Mouse (Mus musculus) monocyte, adult 5-6 weeks (primary cell): ENCODE data around the gene Camk2n1. TPM values are rescaled to one million over a fixed set of nuclear protein-coding genes. Genes with fewer than 3 reads are reported as not detected.
A peak's percentile ranks its signal among the peaks of the same experiment; 100 is the strongest.
"Not testable (repeated sequence)": the region's sequence is repeated elsewhere in the genome, so short reads cannot be mapped to it uniquely, and the experiment has no call there.

Source experiments
- ATAC-seq: fragments of 153-309, 156-312 bp; replicated peaks from 2 replicates; pipeline ENCODE4 v1.8.0; 2017; ENCODE audit warnings: mild to moderate bottlenecking; ENCODE audit not compliant: low TSS enrichment, insufficient number of reproducible peaks, severe bottlenecking, poor library complexity, low FRiP score
- total RNA-seq: library from RNA; stranded (forward); fragments of 200-1000, 200-491, 200-594 nt; gene quantifications from 3 replicates; pipeline ENCODE4 v1.2.3, GENCODE M21; 2017

Gene Camk2n1
- total RNA-seq: 10.8 to 19.2 TPM (median 11.3 TPM) in 3 replicates

- ATAC-seq: no peak
Measured at GRCm38 (mm10) chr4:138453753-138454570, at the start of gene Camk2n1. Gene Camk2n1, plus strand, starts transcription at chr4:138454314.

DNA sequence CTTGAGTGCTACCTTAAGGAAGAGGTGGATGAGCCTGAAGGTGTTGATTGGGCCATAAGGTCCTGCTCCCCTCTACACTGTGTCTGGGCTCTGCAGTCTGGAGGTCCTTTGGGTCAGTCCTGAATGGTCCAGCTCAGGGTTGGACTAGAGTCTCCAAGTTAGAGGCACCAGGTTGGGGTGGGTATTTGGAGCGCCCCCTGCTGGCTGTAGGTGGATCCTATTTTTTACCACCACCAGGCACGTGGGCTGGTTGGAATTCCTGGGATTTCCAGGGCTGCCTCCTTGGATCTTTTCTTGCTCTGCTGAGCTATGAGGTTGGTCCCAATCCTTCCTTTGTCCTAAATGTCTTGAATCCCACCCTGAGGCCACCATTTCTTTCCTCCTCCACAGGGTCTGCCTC lies 49.3 kb upstream of the Camk2n1 start:
- peak; percentile 53; the same call in 1 of the 2 replicates for ATAC-seq

DNA sequence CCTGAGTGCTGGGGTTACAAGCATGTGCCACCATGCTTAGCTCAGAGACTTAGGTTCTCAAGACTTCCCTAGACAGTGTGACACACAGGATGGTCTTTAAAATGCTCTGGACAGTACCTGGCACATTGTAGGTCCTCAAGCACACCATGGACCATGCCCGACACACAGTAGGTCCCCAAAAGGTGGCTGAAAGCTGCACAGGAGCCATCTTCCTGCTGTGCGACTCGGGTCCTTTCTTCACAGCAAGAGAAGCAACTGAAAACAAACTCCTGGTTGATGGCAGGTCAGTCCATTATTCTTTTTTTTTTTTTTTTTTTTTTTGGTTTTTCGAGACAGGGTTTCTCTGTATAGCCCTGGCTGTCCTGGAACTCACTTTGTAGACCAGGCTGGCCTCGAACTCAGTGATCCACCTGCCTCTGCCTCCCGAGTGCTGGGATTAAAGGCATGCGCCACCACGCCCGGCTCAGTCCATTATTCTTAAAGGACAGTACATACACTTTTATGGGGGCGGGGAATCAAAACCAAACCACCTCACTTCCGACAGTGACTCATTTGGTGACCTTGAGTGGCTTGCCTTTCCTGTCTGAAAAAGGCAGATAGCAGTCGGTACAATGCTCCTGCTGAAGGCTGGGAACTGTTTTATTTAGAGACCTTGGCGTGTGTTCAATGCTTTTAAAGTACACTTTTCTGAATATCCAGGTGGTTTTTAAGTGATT lies 46.5 kb upstream of the Camk2n1 start:
- no peak for ATAC-seq

DNA sequence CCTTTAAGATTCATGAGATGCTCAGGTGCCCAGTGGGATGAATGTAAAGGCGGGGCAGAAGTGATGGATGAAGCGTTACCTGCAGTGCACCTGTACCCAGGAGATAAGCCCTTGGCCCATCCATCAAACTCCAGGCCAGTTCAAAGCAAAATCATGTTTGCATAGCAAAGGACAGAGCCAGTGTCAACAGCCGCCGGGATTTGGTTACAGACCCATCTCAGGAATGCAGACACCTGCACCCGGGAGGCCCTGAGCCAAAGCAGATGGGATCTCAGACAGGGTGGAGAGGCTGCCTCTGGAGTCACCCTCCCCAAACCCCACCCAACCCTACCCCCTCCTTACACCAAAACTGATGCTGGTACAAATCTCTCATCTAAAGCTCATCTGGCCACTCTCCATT lies 43.1 kb upstream of the Camk2n1 start:
- ATAC-seq: no peak

GRCm38 (mm10) chr4:138411504-138412121 lies 42.5 kb upstream of the Camk2n1 start:
- no peak for ATAC-seq

- no peak for ATAC-seq
Measured at GRCm38 (mm10) chr4:138414725-138415124, 39.4 kb upstream of the Camk2n1 start.

DNA sequence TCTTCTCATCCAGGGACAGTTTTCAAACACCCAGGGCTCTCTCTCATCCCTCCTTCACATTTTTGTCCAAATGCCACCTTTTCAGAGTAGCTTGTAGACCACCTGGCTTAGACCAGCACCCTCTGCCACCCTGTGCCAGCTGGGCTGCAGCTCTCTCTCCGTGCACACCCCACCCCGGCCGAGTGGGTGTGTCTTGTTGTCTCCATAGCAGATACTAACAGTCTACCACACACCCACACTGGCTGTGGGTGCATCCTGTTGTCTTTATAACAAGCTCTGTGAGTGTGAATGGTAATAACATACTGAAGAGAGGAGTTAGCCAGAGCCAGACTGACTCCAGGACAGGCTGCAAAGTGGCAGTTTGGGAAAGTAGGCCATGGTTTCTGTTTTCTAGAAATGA lies 38.1 kb upstream of the Camk2n1 start:
- ATAC-seq: no peak

GRCm38 (mm10) chr4:138416414-138416813 lies 37.7 kb upstream of the Camk2n1 start:
- no peak for ATAC-seq

- no peak for ATAC-seq
Measured at GRCm38 (mm10) chr4:138417882-138418281, 36.2 kb upstream of the Camk2n1 start.

DNA sequence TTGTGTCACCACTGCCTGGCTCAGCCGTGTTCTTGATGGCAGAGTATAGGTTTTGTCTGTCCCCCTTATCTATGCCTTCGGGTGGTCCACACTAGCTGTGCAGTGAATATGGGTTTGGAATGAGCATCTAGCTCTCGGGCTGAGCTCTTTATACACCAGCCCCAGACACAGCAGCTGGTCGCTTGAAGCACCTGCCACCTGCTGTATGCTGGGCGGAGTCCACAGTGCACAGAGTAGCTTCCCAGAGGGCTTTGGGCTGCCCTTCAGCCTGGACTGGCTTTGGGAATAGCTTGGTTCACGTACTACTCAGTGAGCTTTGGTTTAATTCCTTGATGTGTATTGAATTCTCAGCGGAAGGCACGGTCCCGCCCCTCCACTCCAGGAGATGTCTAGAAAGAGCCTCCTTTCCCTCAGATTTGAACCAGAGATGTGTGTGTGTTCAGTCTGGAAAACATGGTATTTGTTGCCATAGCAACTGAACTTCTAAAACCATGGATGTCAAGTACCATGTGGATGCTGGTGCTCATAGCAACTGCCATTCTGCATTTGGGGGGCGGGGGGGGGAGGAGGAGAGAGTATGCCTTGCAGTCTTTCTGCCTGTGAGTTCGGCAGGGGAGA lies 35.7 kb upstream of the Camk2n1 start:
- no peak for ATAC-seq

- ATAC-seq: no peak
Measured at GRCm38 (mm10) chr4:138425028-138425427, 29.1 kb upstream of the Camk2n1 start.

DNA sequence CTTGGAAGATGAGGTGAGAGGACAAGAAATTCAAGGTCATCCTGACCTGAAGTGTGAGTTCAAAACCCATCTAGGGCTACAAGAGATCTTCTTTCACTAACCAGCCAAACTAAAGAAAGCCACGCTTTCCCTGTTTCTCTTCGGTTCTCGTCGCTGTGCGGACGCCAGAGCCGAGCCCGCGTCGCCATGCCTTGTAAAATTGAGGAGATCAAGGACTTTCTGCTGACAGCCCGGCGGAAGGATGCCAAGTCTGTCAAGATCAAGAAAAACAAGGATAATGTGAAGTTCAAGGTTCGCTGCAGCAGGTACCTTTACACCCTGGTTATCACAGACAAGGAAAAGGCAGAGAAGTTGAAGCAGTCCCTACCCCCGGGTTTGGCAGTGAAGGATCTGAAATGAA lies 28.5 kb upstream of the Camk2n1 start:
- ATAC-seq: not testable (repeated sequence)

DNA sequence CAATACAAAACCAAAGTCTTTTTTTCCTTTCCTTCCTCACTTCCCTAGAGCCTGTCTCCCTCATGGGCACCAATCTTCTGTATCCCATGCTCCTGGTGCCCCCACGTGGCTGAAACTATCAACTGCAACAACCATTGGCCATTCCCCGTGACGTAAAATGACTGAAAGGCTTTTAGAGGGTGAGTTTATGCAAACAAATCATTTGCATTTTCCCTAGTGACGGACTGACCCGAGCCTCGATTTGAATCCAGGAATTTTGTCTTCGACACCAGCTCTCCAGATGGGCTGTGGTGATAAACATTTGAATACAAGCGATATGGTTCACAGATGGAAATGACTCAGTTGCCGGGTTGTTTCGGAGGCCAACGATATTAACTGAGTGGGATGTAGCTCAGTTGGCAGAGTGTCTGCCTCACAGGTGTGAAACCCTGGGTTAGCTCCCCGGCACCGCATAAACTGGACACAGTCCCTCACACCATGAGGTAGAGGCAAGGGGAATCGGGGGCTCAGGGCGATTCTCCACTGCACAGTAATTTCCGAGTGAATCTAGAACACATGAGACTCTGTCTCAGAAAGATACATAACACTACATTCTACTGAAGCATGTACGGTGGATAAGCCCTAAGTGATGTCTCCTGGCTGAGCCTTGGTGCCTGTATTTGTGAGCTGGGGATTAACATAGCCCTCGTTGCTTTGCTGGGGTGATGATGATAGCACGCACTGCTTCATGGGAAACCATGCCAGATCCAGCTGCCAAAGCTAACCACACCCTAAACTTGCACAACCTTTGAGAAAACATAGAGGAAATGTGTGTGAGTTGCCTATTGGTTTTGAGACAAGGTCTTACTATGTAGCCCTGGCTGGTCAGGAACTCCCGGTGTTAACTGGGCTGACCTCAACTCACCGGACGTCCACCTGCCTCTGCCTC lies 27.1 kb upstream of the Camk2n1 start:
- peak; percentile 72; the same call in 1 of the 2 replicates for ATAC-seq

GRCm38 (mm10) chr4:138429778-138430177 lies 24.3 kb upstream of the Camk2n1 start:
- no peak for ATAC-seq

- ATAC-seq: no peak
Measured at GRCm38 (mm10) chr4:138431340-138431739, 22.8 kb upstream of the Camk2n1 start.

DNA sequence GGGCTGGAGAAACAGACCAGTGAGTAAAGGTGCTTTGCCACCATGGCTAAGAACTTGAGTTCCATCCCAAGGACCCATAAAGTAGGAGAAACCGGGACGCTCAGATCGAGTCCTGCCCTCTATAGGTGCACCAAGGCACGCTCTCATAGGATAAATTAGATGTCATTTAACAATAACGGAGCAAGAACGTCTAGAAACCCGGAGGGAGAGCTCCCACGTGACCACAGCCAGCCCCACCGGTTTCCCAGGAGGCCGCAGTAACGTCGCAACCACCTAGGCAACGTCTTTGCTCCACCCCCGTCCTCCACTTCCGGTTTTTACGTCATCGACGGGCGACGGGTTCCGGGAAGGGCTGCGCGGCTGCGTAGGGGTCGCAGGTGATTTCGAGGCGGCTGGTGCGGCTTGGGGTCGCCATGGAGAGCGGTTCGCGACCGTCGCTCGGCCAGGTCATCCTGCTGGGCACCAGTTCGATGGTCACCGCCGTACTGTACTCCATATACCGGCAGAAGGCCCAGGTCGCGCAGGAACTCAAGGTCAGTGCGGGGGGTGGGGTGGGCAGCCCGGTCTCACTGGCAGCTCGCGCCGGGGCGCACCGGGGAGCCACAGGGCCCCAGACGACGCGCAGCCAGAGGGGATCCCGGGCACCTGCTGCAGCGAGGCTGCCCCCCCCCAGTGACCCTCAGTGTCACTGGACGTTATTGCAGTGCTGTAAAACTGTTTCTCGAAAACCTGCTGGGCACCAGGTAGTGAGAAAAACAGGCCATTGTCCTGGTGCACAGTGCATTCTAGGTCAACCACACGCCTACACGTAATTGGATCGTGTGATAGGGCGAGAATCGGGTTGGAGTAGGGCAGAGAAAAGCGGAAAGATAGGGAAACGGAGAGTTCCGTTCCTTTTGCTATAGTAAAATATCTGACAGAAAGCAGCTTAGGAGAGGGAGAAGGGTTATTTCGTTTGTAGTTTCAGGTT lies 19.5 kb upstream of the Camk2n1 start, which contains the start of gene Mul1:
Gene Mul1 (plus strand): TSS at position 325 of the 970 bp plus-strand sequence.
- ATAC-seq: peak; percentile 97

DNA sequence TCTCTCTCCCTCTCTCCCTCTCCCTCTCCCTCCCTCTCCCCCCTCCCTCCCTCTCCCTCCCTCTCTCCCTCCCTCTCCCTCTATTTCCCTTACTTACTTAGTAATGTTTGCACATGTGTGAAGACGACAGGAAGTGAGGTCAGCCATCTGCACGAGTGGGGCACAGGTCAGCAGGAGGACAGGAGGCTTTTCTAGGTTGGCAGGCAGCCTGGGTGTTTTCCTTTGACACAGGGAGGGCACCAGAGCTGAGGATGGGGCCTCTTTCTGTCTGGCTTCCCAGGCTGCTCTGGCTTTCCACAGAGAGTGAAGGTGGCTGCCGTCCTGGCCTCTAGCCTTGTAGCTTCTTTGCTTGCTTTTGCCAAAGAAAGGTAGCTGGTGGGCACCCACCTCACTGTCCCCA lies 14.1 kb upstream of the Camk2n1 start:
- no peak for ATAC-seq
